Mouse (Mus musculus) ovary, adult 10 weeks (tissue): ENCODE data around the gene Nkain1. TPM values are rescaled to one million over a fixed set of nuclear protein-coding genes. Genes with fewer than 3 reads are reported as not detected.

Experiments
- polyA plus RNA-seq: library from polyadenylated mRNA; stranded (reverse); fragments of 350-450 nt; fragmentation: Illumina TruSeq; extraction: RNeasy Lipid Tissue Mini Kit (QIAGEN cat#74804); gene quantifications from one replicate; pipeline ENCODE4 v1.2.3, GENCODE M21; 2014

The Nkain1 gene
- not detected for polyA plus RNA-seq

GRCm38 (mm10) chr4:130574048-130574413, at the start of gene Nkain1:
Nkain1 (minus strand) TSS chr4:130574173.

Other genes starting within 250 kb of the Nkain1 start
- 38.5 TPM for gene Zcchc17, start 214.2 kb downstream of the Nkain1 start, polyA plus RNA-seq
- 18.1 TPM for gene Snrnp40, start 214.0 kb downstream of the Nkain1 start, polyA plus RNA-seq
- 78.3 TPM for gene Pum1, start 89.1 kb upstream of the Nkain1 start, polyA plus RNA-seq
- gene Sdc3, start 218.4 kb upstream of the Nkain1 start, polyA plus RNA-seq: 4.8 TPM